Mouse (Mus musculus) stomach, embryonic 16.5 days (tissue): ENCODE measurements around the gene Gab2. TPM values are rescaled to one million over a fixed set of nuclear protein-coding genes. Genes with fewer than 3 reads are reported as not detected.

Experiments used
- ATAC-seq: fragments of 200-750 bp; cut with Nextera tagmentation; 2 replicates; pipeline ENCODE4 v1.8.0; 2017; ENCODE audit warnings: moderate number of reproducible peaks, moderate TSS enrichment; ENCODE audit not compliant: insufficient read depth, low FRiP score
- H3K27ac ChIP-seq: fragments of 300-500 bp; sonication (generic); 2 replicates; pipeline ENCODE4 v1.5.1; 2014; ENCODE audit warnings: low read length
- H3K27me3 ChIP-seq: fragments of 300-500 bp; sonication (generic); 2 replicates; pipeline ENCODE4 v1.6.1; 2014; ENCODE audit warnings: low read length, control low read depth, mixed read lengths; ENCODE audit not compliant: control insufficient read depth, insufficient read depth
- H3K36me3 ChIP-seq: fragments of 300-500 bp; sonication (generic); 2 replicates; pipeline ENCODE4 v1.6.1; 2014; ENCODE audit warnings: low read length; ENCODE audit not compliant: control insufficient read depth, insufficient read depth
- H3K4me1 ChIP-seq: fragments of 300-500 bp; sonication (generic); 2 replicates; pipeline ENCODE4 v1.6.1; 2014; ENCODE audit warnings: low read length, control low read depth, mixed read lengths; ENCODE audit not compliant: control insufficient read depth, insufficient read depth
- H3K4me2 ChIP-seq: fragments of 300-500 bp; sonication (generic); 2 replicates; pipeline ENCODE4 v1.6.1; 2014; ENCODE audit warnings: low read depth, low read length, mixed read lengths
- H3K4me3 ChIP-seq: fragments of 300-500 bp; sonication (generic); replicated peaks from 2 replicates; pipeline ENCODE4 v1.5.1; 2014; ENCODE audit warnings: mild to moderate bottlenecking, low read length
- H3K9ac ChIP-seq: fragments of 300-500 bp; sonication (generic); 2 replicates; pipeline ENCODE4 v1.6.1; 2014; ENCODE audit warnings: low read length
- H3K9me3 ChIP-seq: fragments of 300-500 bp; sonication (generic); replicated peaks from 2 replicates; pipeline ENCODE4 v1.6.1; 2016; ENCODE audit warnings: low read length, control low read depth; ENCODE audit not compliant: control insufficient read depth
- WGBS: fragments of 180-500 bp; shearing (Covaris S2); extraction: QIAGEN DNeasy Blood & Tissue Kit; methylation state at CpG from one replicate; pipeline ENCODE4 v1.1.7; 2014; 5-methylcytosine and 5-hydroxymethylcytosine counted together
- polyA plus RNA-seq: library from polyadenylated mRNA; unstranded; fragments of >200 nt; fragmentation: Nextera tagmentation; extraction: Ambion mirVana; gene quantifications from 2 replicates; pipeline ENCODE4 v1.2.1, GENCODE M21; 2015

The Gab2 gene
- 8.3 TPM in 2 replicates for polyA plus RNA-seq

DNA sequence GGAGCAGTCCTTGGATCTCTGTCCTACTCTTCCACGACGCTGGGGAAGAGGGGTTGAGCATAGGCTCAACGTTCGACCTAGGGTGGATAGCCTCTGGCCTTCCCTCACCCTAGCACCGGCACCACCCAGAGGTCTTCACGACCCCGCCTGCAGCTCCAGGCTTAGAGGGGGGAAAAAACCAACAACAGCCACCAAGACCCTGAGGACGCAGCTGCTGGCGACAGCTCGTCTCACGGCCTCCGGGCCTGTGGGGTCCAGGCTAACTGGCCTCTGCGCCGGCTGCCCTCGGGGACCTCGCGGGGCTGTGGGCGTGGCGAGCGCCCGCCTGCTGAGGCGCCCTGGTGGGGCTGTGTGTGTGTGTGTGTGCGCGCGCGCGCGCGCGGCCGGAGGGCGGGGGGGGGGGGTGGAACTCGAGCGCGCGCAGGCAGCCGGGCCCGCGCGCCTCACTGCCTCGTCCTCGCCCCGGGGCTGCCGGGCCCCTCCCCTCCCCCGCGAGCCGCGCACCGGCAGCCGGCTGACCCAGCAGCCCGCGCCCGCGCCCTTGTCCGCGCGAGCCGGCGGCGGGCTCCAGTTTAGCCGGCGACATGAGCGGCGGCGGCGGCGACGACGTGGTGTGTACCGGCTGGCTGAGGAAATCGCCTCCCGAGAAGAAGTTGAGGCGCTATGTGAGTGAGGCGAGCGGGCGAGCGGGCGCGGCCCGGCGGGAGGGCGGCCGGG, at the start of gene Gab2:
TSS of gene Gab2 (plus strand) at position 345 of the 717 bp plus-strand sequence.
- ATAC-seq: peak; percentile 87
- H3K4me3 ChIP-seq: peak within 1 kb of the TSS; percentile 92
- no peaks in the 10 kb centered on the region for H3K9me3 ChIP-seq
- H3K27ac ChIP-seq: peak within 1 kb of the TSS; percentile 96
- peak within 1 kb of the TSS; percentile 88 for H3K9ac ChIP-seq
- no peaks in the 10 kb centered on the region for H3K27me3 ChIP-seq
- H3K4me2 ChIP-seq: peak within 1 kb of the TSS; percentile 85
- no peaks in the 10 kb centered on the region for H3K36me3 ChIP-seq
- peaks cover 23% of the 10 kb centered on the region; the same call in 1 of the 2 replicates for H3K4me1 ChIP-seq
- WGBS: under 1% methylated on average over 55 of the region's 83 CpGs

DNA sequence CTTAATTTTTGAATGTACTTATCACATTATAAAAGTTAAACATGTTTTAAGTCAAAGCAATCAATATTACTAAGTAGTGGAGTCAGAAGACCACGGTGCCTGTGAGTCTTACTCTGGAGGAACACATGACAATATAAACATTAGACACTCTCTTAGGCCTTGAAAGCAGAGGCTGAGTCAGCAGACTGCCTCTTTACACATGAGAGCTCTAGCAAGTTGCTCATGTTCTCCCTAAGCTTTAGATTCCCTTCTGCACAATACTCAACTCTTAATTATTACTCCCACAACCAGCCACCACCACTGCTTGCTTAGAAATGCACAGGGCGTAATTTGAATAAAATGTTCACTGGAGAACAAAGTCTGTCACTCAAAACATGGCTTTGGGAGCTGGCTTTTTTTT, 49.0 kb upstream of the Gab2 start:
- no peak for ATAC-seq
- 65% methylated on average over 2 of the region's 2 CpGs for WGBS
- H3K4me3 ChIP-seq: no peak overlapping the region
- H3K27me3 ChIP-seq: no peaks in the 10 kb centered on the region
- no peak overlapping the region for H3K4me2 ChIP-seq
- H3K4me1 ChIP-seq: no peaks in the 10 kb centered on the region
- no peaks in the 10 kb centered on the region for H3K9me3 ChIP-seq
- 0 out of 2 replicates have a peak, but pooled peaks cover 7% of the 10 kb centered on the region for H3K36me3 ChIP-seq
- no peak overlapping the region for H3K9ac ChIP-seq
- no peak overlapping the region for H3K27ac ChIP-seq

DNA sequence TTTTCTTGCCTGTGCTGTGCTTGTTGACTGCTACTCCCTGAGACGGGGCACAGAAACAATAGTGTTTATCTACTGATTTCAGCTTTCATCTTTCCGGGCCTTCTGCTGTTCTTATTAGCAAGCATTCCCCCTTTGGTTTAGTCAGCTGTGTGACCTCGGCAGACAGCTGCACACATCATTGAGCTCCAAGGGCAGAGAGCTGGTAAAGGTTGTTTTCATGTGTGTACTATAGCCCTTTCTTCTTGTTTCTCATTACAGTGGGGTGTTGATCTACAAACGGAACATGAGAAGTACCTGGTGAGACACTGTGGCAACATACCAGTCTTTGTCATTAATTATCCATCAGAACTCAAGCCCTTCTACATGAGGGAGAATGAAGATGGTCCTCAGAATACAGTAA, 41.7 kb upstream of the Gab2 start:
- no peaks in the 10 kb centered on the region for H3K9me3 ChIP-seq
- no peak overlapping the region for H3K9ac ChIP-seq
- no peak overlapping the region for H3K4me3 ChIP-seq
- no peaks in the 10 kb centered on the region for H3K27me3 ChIP-seq
- no peaks in the 10 kb centered on the region for H3K4me1 ChIP-seq
- ATAC-seq: no peak
- 59% methylated on average over 4 of the region's 4 CpGs for WGBS
- 0 out of 2 replicates have a peak, but pooled peaks cover 4% of the 10 kb centered on the region for H3K36me3 ChIP-seq
- no peak overlapping the region for H3K27ac ChIP-seq
- no peak overlapping the region for H3K4me2 ChIP-seq

DNA sequence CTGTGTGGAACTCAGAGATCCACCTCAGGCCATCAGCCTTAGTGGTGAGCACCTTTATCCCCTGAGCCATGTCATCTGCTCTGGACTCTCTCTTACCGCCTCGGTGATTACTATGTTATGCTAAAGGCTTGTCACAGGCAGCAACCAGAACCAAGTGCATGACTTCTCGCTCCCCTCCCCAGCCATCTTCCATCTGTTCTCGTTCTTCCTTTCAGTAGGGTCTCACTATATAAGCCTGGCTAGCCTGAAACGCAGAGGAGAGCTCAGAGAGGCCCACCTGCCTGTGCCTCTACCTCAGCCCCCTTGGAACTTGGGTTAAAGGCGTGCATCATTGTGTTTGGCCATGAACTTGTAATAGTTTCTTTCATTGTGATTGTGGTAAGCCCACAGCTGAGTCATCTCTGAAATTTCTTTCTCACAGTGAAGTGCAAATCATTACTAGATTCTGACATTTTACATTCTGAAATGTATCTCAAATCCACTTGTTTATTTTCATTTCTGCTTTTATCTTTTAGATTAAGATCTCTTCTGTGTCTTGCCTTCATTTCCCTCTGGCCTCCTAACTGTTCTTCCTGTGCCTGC, 39.4 kb upstream of the Gab2 start:
- Histone ChIP-seq H3K27ac (no peak overlapping the region), H3K27me3 (no peaks in the 10 kb centered on the region), H3K4me1 (no peaks in the 10 kb centered on the region), H3K9ac (no peak overlapping the region), H3K4me2 (no peak overlapping the region), H3K36me3 (no peaks in the 10 kb centered on the region), H3K9me3 (no peaks in the 10 kb centered on the region), H3K4me3 (no peak overlapping the region)
- 85% methylated on average over 6 of the region's 6 CpGs for WGBS
- no peak for ATAC-seq

DNA sequence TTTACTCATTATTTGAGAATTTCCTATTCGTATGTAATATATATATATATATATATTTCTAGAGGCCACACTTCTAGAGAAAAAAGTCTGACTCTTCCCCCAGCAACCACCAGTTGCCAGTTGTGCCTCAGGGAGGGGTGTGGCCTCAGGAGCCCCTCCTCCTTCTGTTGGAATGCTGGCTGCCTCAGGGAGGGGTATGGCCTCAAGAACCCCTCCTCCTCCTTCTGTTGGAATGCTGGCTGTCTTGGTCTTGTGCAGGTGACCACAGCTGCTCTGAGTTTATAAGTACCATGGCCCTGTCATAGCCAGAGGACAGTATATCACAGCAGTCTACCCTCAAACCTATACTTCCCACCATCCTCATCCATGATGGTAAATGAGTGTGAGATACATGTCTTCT, 38.4 kb upstream of the Gab2 start:
- no peaks in the 10 kb centered on the region for H3K4me1 ChIP-seq
- H3K36me3 ChIP-seq: no peaks in the 10 kb centered on the region
- no peak overlapping the region for H3K4me2 ChIP-seq
- no peak for ATAC-seq
- H3K9me3 ChIP-seq: no peaks in the 10 kb centered on the region
- H3K27me3 ChIP-seq: no peaks in the 10 kb centered on the region
- H3K27ac ChIP-seq: no peak overlapping the region
- no peak overlapping the region for H3K4me3 ChIP-seq
- 74% methylated on average over 1 of the region's 1 CpGs for WGBS
- H3K9ac ChIP-seq: no peak overlapping the region

DNA sequence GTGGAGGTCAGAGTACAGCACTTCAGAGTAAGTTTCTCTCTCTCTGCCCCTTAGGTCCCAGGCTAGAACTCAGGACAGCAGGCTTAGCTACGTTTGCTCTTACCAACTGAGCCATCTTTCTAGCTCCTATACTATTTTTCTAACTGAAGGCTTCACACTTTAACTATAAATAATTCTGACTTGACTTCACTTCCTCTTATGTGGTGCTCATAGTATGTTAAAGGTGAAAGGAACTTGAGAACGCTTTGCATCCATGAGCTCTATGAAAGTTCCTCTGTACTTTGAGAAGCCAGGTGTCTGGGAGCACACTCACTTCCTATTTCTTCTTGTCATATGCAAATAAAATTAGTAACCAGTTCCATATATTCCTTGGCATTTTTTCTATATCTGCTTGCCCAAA, 20.4 kb upstream of the Gab2 start:
- no peak for ATAC-seq
- no peak overlapping the region for H3K9ac ChIP-seq
- no peaks in the 10 kb centered on the region for H3K9me3 ChIP-seq
- H3K36me3 ChIP-seq: no peaks in the 10 kb centered on the region
- 92% methylated on average over 2 of the region's 2 CpGs for WGBS
- H3K4me2 ChIP-seq: no peak overlapping the region
- H3K4me3 ChIP-seq: no peak overlapping the region
- H3K27me3 ChIP-seq: no peaks in the 10 kb centered on the region
- H3K4me1 ChIP-seq: no peaks in the 10 kb centered on the region
- H3K27ac ChIP-seq: no peak overlapping the region

DNA sequence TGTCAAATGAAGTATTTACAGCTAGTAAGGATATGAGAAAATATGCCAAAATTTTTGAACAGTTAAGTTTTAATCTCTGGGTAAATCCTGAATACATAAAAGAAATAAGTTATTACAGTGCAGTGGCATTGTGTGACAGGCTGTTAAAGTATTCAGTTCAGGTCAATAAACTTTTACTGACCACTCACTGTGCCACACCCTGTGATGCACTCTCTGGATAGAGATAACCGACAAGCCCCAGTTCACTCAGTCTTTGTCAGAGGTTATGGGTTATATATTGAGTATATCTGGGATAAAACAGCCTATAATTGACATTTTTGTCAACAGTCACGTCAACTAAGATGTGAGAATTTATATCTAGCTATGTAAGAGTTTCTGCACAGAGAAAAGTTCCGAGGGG, 9.9 kb upstream of the Gab2 start:
- Histone ChIP-seq H3K36me3 (no peaks in the 10 kb centered on the region), H3K9me3 (no peaks in the 10 kb centered on the region), H3K4me3 (no peak overlapping the region), H3K4me2 (no peak overlapping the region), H3K9ac (no peak overlapping the region), H3K27me3 (no peaks in the 10 kb centered on the region), H3K4me1 (no peaks in the 10 kb centered on the region), H3K27ac (no peak overlapping the region)
- ATAC-seq: no peak
- WGBS: 67% methylated on average over 3 of the region's 3 CpGs

DNA sequence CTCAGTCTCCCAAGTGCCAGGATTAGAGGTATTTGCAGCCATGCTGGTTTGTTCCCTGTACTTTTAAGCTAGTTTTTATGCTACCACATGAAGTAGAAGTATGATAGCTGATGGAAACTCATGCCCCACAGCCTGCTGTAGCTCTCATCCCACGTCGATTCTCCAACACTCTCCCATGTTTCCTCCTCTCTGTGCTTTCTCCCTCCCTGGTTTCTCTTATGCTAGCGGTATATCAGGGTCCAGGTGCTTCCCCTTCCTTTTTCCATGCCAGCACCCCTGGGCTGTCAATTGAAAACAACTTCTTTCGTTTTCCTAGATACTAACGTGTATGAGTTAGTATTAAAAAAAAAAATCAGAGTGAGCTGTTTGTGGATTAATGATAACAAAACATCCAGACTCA, 9.3 kb upstream of the Gab2 start:
- Histone ChIP-seq H3K4me3 (no peak overlapping the region), H3K4me1 (no peaks in the 10 kb centered on the region), H3K36me3 (no peaks in the 10 kb centered on the region), H3K9me3 (no peaks in the 10 kb centered on the region), H3K27ac (no peak overlapping the region), H3K4me2 (no peak overlapping the region), H3K9ac (no peak overlapping the region), H3K27me3 (no peaks in the 10 kb centered on the region)
- no peak for ATAC-seq
- 77% methylated on average over 5 of the region's 5 CpGs for WGBS

DNA sequence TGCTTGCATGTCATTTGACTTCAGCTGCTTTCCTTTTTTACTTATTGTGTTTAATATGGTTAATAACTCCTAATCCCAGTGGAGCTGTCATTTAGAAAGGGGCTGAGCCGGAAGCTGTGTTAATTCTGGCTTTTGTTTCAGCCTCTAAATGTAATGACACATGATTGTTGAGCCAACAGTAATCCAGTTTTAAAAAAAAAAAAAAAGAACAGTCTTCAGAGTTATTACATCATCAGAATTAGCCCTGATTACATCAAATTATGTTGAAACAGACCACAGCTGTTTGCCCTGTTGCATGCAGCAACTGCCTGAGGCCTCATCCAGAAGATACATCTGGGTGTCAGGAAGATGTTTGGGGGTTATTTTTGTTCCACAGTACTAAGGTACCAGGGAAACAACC, 6.4 kb upstream of the Gab2 start:
- ATAC-seq: no peak
- H3K36me3 ChIP-seq: no peaks in the 10 kb centered on the region
- H3K4me3 ChIP-seq: no peak overlapping the region
- H3K4me1 ChIP-seq: peaks cover 6% of the 10 kb centered on the region; the same call in 1 of the 2 replicates
- H3K9ac ChIP-seq: no peak overlapping the region
- no peaks in the 10 kb centered on the region for H3K9me3 ChIP-seq
- no peak overlapping the region for H3K4me2 ChIP-seq
- H3K27me3 ChIP-seq: no peaks in the 10 kb centered on the region
- no peak overlapping the region for H3K27ac ChIP-seq
- WGBS: 54% methylated on average over 1 of the region's 1 CpGs
